Mouse (Mus musculus) intestine, postnatal 0 days (tissue): ENCODE measurements at regions not wholly inside any gene's neighbourhood (a gene's known extent, or its start where the extent isn't known, plus 50 kb on each side); places are given as distances from the start of the nearest gene placed in this dataset.
A peak's percentile ranks its signal among the peaks of the same experiment; 100 is the strongest.

Experiments
- ATAC-seq: fragments of 200-750 bp; cut with Nextera tagmentation; 2 replicates; pipeline ENCODE4 v1.8.0; 2017; ENCODE audit warnings: mild to moderate bottlenecking, moderate TSS enrichment, moderate library complexity
- H3K27ac ChIP-seq: fragments of 300-500 bp; sonication (generic); 2 replicates; pipeline ENCODE4 v1.5.1; 2014; ENCODE audit warnings: mild to moderate bottlenecking, low read depth, low read length, moderate library complexity
- H3K27me3 ChIP-seq: fragments of 300-500 bp; sonication (generic); replicated peaks from 2 replicates; pipeline ENCODE4 v1.6.1; 2014; ENCODE audit warnings: low read length, mixed read lengths; ENCODE audit not compliant: control insufficient read depth, insufficient read depth
- H3K36me3 ChIP-seq: fragments of 300-500 bp; sonication (generic); 2 replicates; pipeline ENCODE4 v1.6.1; 2014; ENCODE audit warnings: mild to moderate bottlenecking, moderate library complexity; ENCODE audit not compliant: control insufficient read depth, insufficient read depth
- H3K4me1 ChIP-seq: fragments of 300-500 bp; sonication (generic); replicated peaks from 2 replicates; pipeline ENCODE4 v1.6.1; 2014; ENCODE audit warnings: antibody characterized with exemption, low read length, mixed read lengths; ENCODE audit not compliant: control insufficient read depth, insufficient read depth
- H3K4me2 ChIP-seq: fragments of 300-500 bp; sonication (generic); replicated peaks from 2 replicates; pipeline ENCODE4 v1.6.1; 2014; ENCODE audit warnings: low read depth, mild to moderate bottlenecking, moderate library complexity
- H3K4me3 ChIP-seq: fragments of 300-500 bp; sonication (generic); 2 replicates; pipeline ENCODE4 v1.5.1; 2014; ENCODE audit warnings: low read depth, low read length
- H3K9ac ChIP-seq: fragments of 300-500 bp; sonication (generic); 2 replicates; pipeline ENCODE4 v1.6.1; 2014; ENCODE audit warnings: mild to moderate bottlenecking, low read depth, low read length
- H3K9me3 ChIP-seq: fragments of 300-500 bp; sonication (generic); 2 replicates; pipeline ENCODE4 v1.6.1; 2016; ENCODE audit warnings: mixed run types; ENCODE audit not compliant: control insufficient read depth
- CTCF ChIP-seq: sonication (generic); IDR thresholded peaks from 2 replicates; pipeline ENCODE4 v1.5.1; 2016; ENCODE audit warnings: low read depth, mild to moderate bottlenecking, control low read depth, antibody characterized with exemption, moderate library complexity
- WGBS: fragments of 180-500 bp; shearing (Covaris S2); extraction: QIAGEN DNeasy Blood & Tissue Kit; methylation state at CpG from one replicate; pipeline ENCODE4 v1.1.7; 2014; 5-methylcytosine and 5-hydroxymethylcytosine counted together

DNA sequence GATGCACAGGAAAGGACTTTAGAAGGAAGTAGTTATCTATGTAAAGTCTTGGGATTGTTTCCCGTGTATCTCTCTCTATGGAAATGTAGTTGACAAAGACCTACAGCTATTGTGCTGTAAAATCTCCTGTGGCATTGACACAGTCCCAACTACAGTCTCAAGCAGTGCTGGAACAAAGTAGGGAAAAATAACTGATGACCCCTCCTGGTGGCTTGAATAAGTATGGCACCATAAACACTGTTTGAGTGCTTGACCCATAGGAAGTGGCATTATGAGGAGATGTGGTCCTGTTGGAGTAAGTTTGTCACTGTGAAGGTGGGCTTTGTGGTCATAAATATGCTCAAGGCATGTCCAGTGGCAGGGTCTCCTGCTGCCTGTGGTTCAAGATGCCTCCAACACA, 928.4 kb upstream of the Mms22l start:
- ATAC-seq, result no peak
- Histone ChIP-seq H3K27me3 (no peaks in the 10 kb centered on the region), H3K27ac (no peak overlapping the region), H3K9me3 (no peaks in the 10 kb centered on the region), H3K4me2 (no peak overlapping the region), H3K4me1 (no peaks in the 10 kb centered on the region), H3K4me3 (no peak overlapping the region), H3K36me3 (no peaks in the 10 kb centered on the region), H3K9ac (no peak overlapping the region)
- TF ChIP-seq CTCF, result peak; percentile 39
- WGBS, result 59% methylated on average over 1 of the region's 1 CpGs

DNA sequence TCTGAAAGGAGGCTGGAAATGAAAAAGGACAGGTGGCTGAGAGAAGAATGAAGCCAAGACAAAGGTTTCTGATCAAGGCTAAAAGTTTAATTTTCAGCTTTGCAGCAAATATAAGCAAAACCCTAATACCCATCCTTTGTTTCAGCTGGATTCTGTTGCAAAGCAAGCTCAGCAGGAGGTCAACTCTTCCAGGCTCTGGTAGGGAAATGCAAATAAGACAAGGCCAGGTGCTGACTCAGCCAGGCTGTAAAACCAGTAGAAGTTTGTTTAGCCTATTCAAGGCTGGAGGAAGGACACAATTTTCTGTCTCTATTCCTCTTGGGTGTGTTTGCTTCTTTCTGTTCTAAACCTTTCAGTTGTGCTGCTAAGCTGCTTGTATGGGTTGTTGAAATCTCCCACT, 923.2 kb upstream of the Mms22l start:
- Histone ChIP-seq H3K4me1 (no peaks in the 10 kb centered on the region), H3K4me2 (no peak overlapping the region), H3K27ac (no peak overlapping the region), H3K36me3 (no peaks in the 10 kb centered on the region), H3K4me3 (no peak overlapping the region), H3K9ac (no peak overlapping the region), H3K9me3 (no peaks in the 10 kb centered on the region), H3K27me3 (no peaks in the 10 kb centered on the region)
- ATAC-seq, result no peak
- TF ChIP-seq CTCF, result no peak

DNA sequence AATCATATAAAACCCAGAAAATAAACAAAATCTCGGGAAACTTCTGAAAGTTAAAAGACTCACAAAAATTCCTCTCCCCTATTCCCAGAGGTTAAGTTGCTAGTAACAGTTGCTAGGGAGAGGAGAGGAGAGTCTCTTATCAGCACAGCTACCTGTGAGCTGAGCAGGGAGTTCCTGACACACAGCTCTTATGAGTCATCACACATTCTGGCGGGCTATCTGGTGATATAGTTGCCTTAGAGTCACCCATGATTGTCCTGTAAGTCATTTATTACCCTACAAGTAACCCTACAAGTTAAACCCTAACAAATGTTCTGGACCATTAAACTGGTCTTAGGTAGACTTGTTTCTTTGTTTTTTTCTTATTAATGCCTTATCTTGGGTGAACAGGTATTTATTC, 908.8 kb upstream of the Mms22l start:
- Histone ChIP-seq H3K4me3 (no peak overlapping the region), H3K4me1 (no peaks in the 10 kb centered on the region), H3K27ac (no peak overlapping the region), H3K36me3 (no peaks in the 10 kb centered on the region), H3K9me3 (no peaks in the 10 kb centered on the region), H3K27me3 (no peaks in the 10 kb centered on the region), H3K9ac (no peak overlapping the region), H3K4me2 (no peak overlapping the region)
- ATAC-seq, result peak; percentile 78
- no peak for TF ChIP-seq CTCF
- WGBS, result 18% methylated on average over 2 of the region's 2 CpGs

DNA sequence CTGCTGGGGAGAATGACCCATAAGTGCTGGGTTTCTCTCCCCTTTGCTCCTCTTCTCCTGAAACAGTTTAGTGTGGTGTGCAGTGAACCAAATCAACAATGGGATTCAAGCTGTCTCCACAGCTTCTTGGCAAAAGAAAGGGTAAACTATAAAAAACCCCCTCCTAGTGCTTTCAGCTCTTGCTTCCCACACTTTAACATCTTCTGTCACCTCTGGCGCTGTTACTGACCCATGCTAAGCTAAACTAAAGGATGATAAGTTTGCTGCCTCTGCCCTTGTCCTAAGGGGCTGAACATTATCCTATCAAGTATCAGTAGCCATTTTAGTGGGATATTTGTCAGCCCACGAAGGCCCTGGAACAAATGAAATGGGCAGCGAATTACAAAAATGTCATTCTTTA, 905.4 kb upstream of the Mms22l start:
- WGBS, result 69% methylated on average over 3 of the region's 3 CpGs

DNA sequence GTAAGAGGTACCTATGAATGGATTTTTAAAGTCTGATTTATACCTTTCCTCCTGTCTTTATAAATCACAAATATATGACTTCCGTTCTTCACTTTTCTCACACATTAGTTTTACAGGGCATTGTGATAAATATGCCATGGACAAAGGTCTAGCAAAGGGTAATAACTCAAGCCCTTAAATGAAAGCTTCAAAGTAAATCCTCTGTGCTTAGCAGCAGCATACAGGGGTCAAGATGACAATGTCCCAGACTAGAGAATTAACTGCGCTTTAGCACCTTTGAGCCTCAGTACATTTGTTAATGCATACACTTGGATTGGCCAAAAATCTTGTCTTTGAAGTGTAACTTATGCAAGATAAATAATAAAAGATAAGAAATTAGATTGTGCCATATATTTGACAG, 904.7 kb upstream of the Mms22l start:
- ATAC-seq, result no peak
- TF ChIP-seq CTCF, result no peak
- H3K27ac ChIP-seq, result no peak overlapping the region
- no peaks in the 10 kb centered on the region for H3K9me3 ChIP-seq
- H3K4me2 ChIP-seq, result no peak overlapping the region
- no peak overlapping the region for H3K4me3 ChIP-seq
- no peaks in the 10 kb centered on the region for H3K27me3 ChIP-seq
- H3K9ac ChIP-seq, result no peak overlapping the region
- no peaks in the 10 kb centered on the region for H3K4me1 ChIP-seq
- 78% methylated on average over 2 of the region's 2 CpGs for WGBS
- H3K36me3 ChIP-seq, result no peaks in the 10 kb centered on the region

More for the DNA sequence above, 905.4 kb upstream of the Mms22l start:
- TF ChIP-seq CTCF, result no peak
- no peaks in the 10 kb centered on the region for H3K27me3 ChIP-seq
- H3K27ac ChIP-seq, result no peak overlapping the region
- no peak overlapping the region for H3K9ac ChIP-seq
- H3K36me3 ChIP-seq, result no peaks in the 10 kb centered on the region
- no peak overlapping the region for H3K4me3 ChIP-seq
- no peak overlapping the region for H3K4me2 ChIP-seq
- ATAC-seq, result no peak
- H3K9me3 ChIP-seq, result no peaks in the 10 kb centered on the region
- H3K4me1 ChIP-seq, result no peaks in the 10 kb centered on the region

DNA sequence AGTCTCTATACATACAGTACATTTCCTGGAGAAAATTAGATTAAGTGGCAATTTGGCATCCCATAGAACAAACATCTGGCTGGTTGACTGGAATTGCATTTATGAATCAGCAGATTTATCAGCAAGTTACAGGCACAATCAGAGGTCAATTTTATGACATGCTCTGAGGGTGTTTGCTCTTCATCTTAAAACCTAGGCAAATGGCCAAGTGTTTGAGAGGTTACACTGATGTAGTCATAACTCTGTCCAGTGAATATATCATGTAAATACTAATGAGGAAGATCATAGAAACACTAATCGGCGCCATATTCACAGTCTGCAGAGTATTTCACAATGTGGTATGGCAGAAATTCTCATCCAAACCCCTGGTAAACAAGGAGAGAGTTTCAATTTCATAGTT, 896.2 kb upstream of the Mms22l start:
- TF ChIP-seq CTCF, result no peak
- H3K4me1 ChIP-seq, result no peaks in the 10 kb centered on the region
- H3K27ac ChIP-seq, result no peak overlapping the region
- H3K36me3 ChIP-seq, result no peaks in the 10 kb centered on the region
- no peaks in the 10 kb centered on the region for H3K9me3 ChIP-seq
- 56% methylated on average over 2 of the region's 2 CpGs for WGBS
- no peaks in the 10 kb centered on the region for H3K27me3 ChIP-seq
- no peak overlapping the region for H3K9ac ChIP-seq
- H3K4me3 ChIP-seq, result no peak overlapping the region
- H3K4me2 ChIP-seq, result no peak overlapping the region
- ATAC-seq, result no peak
